In genomic region chr4:62674031-62674995, GRCm38 (mm10) we compare ENCODE assay signal across 8 mouse cellular contexts.
DNase-seq lines count a peak whose midpoint lies in the region; ATAC-seq and TF ChIP-seq lines count a peak whose summit lies in the region.

No protein-coding gene starts in this region.

- H3K9me3 ChIP-seq in liver, embryonic 16.5 days (replicated peaks; ENCODE audit: control insufficient read depth, low read length): no peaks in the 10 kb centered on the region

- WGBS in liver, adult 2 months: 37% methylated on average over 29 of the region's 30 CpGs
- 7% methylated on average over 30 of the region's 30 CpGs for WGBS in liver, embryonic 16.5 days (ENCODE audit: insufficient replicate concordance)

- no peak for TF ChIP-seq POLR2A in liver, adult 2 months (IDR thresholded peaks at IDR 0.05; ENCODE audit: extremely low read depth, insufficient read depth, low read length)

- no peak for TF ChIP-seq CTCF in liver, adult 2 months (IDR thresholded peaks at IDR 0.05; ENCODE audit: low read depth, low read length)

- H3K9ac ChIP-seq in liver, adult 2 months (ENCODE audit: low read depth, low read length): no peak overlapping the region
- H3K9ac ChIP-seq in liver, embryonic 16.5 days (ENCODE audit: low read depth, low read length): no peak overlapping the region

- intact Hi-C loops in heart, postnatal 10 days (cut with DNase I): no loop called here
- intact Hi-C loops in left cerebral cortex, postnatal 10 days (cut with DNase I): no loop called here

- no peak; the same call in 1 of the 2 replicates for ATAC-seq in liver, embryonic 16.5 days (ENCODE audit: low read depth)
- no peak for ATAC-seq in erythroid progenitor cell, adult 5-6 weeks (replicated peaks; ENCODE audit: low FRiP score, poor library complexity, severe bottlenecking)

- DNase-seq in liver, adult 2 months (ENCODE audit: extremely low read depth, low read depth, low spot score): no peak
- DNase-seq in liver: no peak
- DNase-seq in embryo, embryonic 10 days (ENCODE audit: low spot score): peak; percentile 58
- DNase-seq in heart, postnatal 10 days: peak; percentile 64 to 66
- peak; percentile 51 for DNase-seq in retina, embryonic 14.5 days (ENCODE audit: low spot score)
- DNase-seq in left cerebral cortex, postnatal 10 days (ENCODE audit: extremely low spot score in 1 of 2, low spot score in 2 of 2): no peak

- H3K4me2 ChIP-seq in liver, embryonic 16.5 days (ENCODE audit: low read depth, low read length): peak overlapping the region; percentile 33; the same call in 1 of the 2 replicates

- no peak overlapping the region for H3K27ac ChIP-seq in liver, adult 2 months (replicated peaks; ENCODE audit: insufficient read depth, low read depth, low read length)
- H3K27ac ChIP-seq in liver, embryonic 16.5 days (ENCODE audit: low read length): no peak overlapping the region

- no peaks in the 10 kb centered on the region for H3K79me2 ChIP-seq in liver, adult 2 months (ENCODE audit: control insufficient read depth, insufficient read depth, low read length)

- peak overlapping the region; percentile 37; the same call in 1 of the 2 replicates for H3K4me3 ChIP-seq in liver, adult 2 months (ENCODE audit: insufficient read depth, low read depth, low read length)
- H3K4me3 ChIP-seq in liver, embryonic 16.5 days (ENCODE audit: low read depth, low read length): peak overlapping the region; percentile 47

- no peaks in the 10 kb centered on the region for H3K27me3 ChIP-seq in liver, adult 2 months (ENCODE audit: control insufficient read depth, insufficient read depth, low read length)
- H3K27me3 ChIP-seq in liver, embryonic 16.5 days (ENCODE audit: control insufficient read depth, insufficient read depth, low read depth, low read length): peaks cover 11% of the 10 kb centered on the region

- H3K4me1 ChIP-seq in liver, adult 2 months (ENCODE audit: control insufficient read depth, insufficient read depth, low read length): peaks cover 3% of the 10 kb centered on the region
- no peaks in the 10 kb centered on the region for H3K4me1 ChIP-seq in liver, embryonic 16.5 days (ENCODE audit: control insufficient read depth, low read depth, low read length)

- no peaks in the 10 kb centered on the region for H3K36me3 ChIP-seq in liver, adult 2 months (ENCODE audit: control insufficient read depth, insufficient read depth, low read length)
- no peaks in the 10 kb centered on the region for H3K36me3 ChIP-seq in liver, embryonic 16.5 days (ENCODE audit: control insufficient read depth, insufficient read depth)

Comparison
In these comparisons a context has a peak if more than half of its experiments do, and no peak if none do; other contexts are left out.
1. DNase-seq: peak in embryo, embryonic 10 days (single experiment), heart, postnatal 10 days (2 of 2) and retina, embryonic 14.5 days (single experiment); none in liver, adult 2 months (single experiment), liver (single experiment) and left cerebral cortex, postnatal 10 days (0 of 2).